Mouse (Mus musculus) heart, adult 2 months (tissue): ENCODE measurements around the gene Gnb5. TPM values are rescaled to one million over a fixed set of nuclear protein-coding genes. Genes with fewer than 3 reads are reported as not detected.
A peak's percentile ranks its signal among the peaks of the same experiment; 100 is the strongest.

Experiments
- DNase-seq, 2 experiments: peaks; one replicate each; pipeline ENCODE4 v3.0.0; 2021
- H3K27ac ChIP-seq: fragments of 200-600 bp; 2 replicates; pipeline ENCODE4 v1.8.1; 2022
- H3K27me3 ChIP-seq: fragments of 200-500 bp; 2 replicates; pipeline ENCODE4 v1.6.1; 2012; ENCODE audit warnings: mild to moderate bottlenecking, low read length, inconsistent platforms, mixed read lengths; ENCODE audit not compliant: control insufficient read depth, insufficient read depth
- H3K36me3 ChIP-seq: fragments of 200-500 bp; 2 replicates; pipeline ENCODE4 v1.6.1; 2012; ENCODE audit warnings: low read length, inconsistent platforms; ENCODE audit not compliant: control insufficient read depth, insufficient read depth
- H3K4me1 ChIP-seq: fragments of 200-500 bp; 2 replicates; pipeline ENCODE4 v1.6.1; 2011; ENCODE audit warnings: low read length; ENCODE audit not compliant: control insufficient read depth, insufficient read depth
- H3K4me3 ChIP-seq: fragments of 200-600 bp; 2 replicates; pipeline ENCODE4 v1.8.1; 2022
- H3K79me2 ChIP-seq: fragments of 200-500 bp; replicated peaks from 2 replicates; pipeline ENCODE4 v1.6.1; 2012; ENCODE audit warnings: mild to moderate bottlenecking, inconsistent platforms, low read length, moderate library complexity, mixed read lengths; ENCODE audit not compliant: control insufficient read depth, insufficient read depth
- H3K9ac ChIP-seq: fragments of 200-500 bp; 2 replicates; pipeline ENCODE4 v1.6.1; 2012; ENCODE audit warnings: low read depth, mild to moderate bottlenecking, control low read depth, inconsistent platforms, low read length, mixed read lengths
- CTCF ChIP-seq: fragments of 200-600 bp; IDR thresholded peaks from 2 replicates; pipeline ENCODE4 v1.8.1; 2022; ENCODE audit warnings: antibody characterized with exemption, mild to moderate bottlenecking, moderate library complexity
- EP300 ChIP-seq: fragments of 200-500 bp; IDR thresholded peaks from 2 replicates; pipeline ENCODE4 v1.6.1; 2011; ENCODE audit warnings: low read depth, low read length, control low read depth; ENCODE audit not compliant: insufficient read depth
- POLR2A ChIP-seq: fragments of 200-500 bp; IDR thresholded peaks from 2 replicates; pipeline ENCODE4 v1.6.1; 2011; ENCODE audit warnings: mild to moderate bottlenecking, low read depth, low read length, control low read depth; ENCODE audit not compliant: insufficient read depth
- WGBS: fragments of 180-500 bp; shearing (Covaris S2); methylation state at CpG from one replicate; pipeline ENCODE4 v1.1.7; 2018; 5-methylcytosine and 5-hydroxymethylcytosine counted together
- intact Hi-C: fragments of 180-260 bp; cut with DNase I; formaldehyde crosslinking; loops from one replicate; pipeline ENCODE4 v1.15.1; 2025
- polyA plus RNA-seq: library from polyadenylated mRNA; depleted of rRNA; stranded (reverse); fragments of >200 nt; gene quantifications from 2 replicates; pipeline ENCODE4 v1.2.3, GENCODE M21; 2012; rRNA removed
- total RNA-seq, 2 experiments: library from RNA; stranded (reverse); gene quantifications; 2 replicates each; pipeline ENCODE4 v1.2.3; 2021

Gnb5 gene
- total and polyA plus RNA-seq, 3 experiments, result 23.5 to 33.0 (median 23.9) TPM

GRCm38 (mm10) chr9:75382825-75383224, 76.7 kb downstream of the Gnb5 start:
- no peak for TF ChIP-seq CTCF
- TF ChIP-seq EP300, result no peak
- no peak for TF ChIP-seq POLR2A
- H3K27me3 ChIP-seq, result no peaks in the 10 kb centered on the region
- H3K9ac ChIP-seq, result no peak overlapping the region
- no peaks in the 10 kb centered on the region for H3K79me2 ChIP-seq
- H3K4me3 ChIP-seq, result no peak overlapping the region
- intact Hi-C loops, result no loop called here
- H3K4me1 ChIP-seq, result no peaks in the 10 kb centered on the region
- 85% methylated on average over 14 of the region's 14 CpGs for WGBS
- no peak overlapping the region for H3K27ac ChIP-seq
- no peak for DNase-seq
- no peaks in the 10 kb centered on the region for H3K36me3 ChIP-seq

GRCm38 (mm10) chr9:75383785-75384184, 77.7 kb downstream of the Gnb5 start:
- Histone ChIP-seq H3K36me3 (no peaks in the 10 kb centered on the region), H3K79me2 (no peaks in the 10 kb centered on the region), H3K27ac (no peak overlapping the region), H3K4me1 (no peaks in the 10 kb centered on the region), H3K9ac (no peak overlapping the region), H3K27me3 (no peaks in the 10 kb centered on the region), H3K4me3 (no peak overlapping the region)
- TF ChIP-seq POLR2A (no peak), CTCF (peak; percentile 48)
- no peak for DNase-seq
- intact Hi-C loops, result no loop called here
- 84% methylated on average over 9 of the region's 9 CpGs for WGBS

- Histone ChIP-seq H3K79me2 (no peaks in the 10 kb centered on the region), H3K36me3 (no peaks in the 10 kb centered on the region), H3K4me1 (no peaks in the 10 kb centered on the region), H3K4me3 (no peak overlapping the region), H3K27ac (no peak overlapping the region), H3K27me3 (no peaks in the 10 kb centered on the region), H3K9ac (no peak overlapping the region)
- TF ChIP-seq EP300 (no peak), CTCF (no peak)
- WGBS, result 71% methylated on average over 3 of the region's 3 CpGs
- intact Hi-C loops, result no loop called here
- DNase-seq, result no peak
Measured at GRCm38 (mm10) chr9:75384337-75384962, 78.4 kb downstream of the Gnb5 start.

DNA sequence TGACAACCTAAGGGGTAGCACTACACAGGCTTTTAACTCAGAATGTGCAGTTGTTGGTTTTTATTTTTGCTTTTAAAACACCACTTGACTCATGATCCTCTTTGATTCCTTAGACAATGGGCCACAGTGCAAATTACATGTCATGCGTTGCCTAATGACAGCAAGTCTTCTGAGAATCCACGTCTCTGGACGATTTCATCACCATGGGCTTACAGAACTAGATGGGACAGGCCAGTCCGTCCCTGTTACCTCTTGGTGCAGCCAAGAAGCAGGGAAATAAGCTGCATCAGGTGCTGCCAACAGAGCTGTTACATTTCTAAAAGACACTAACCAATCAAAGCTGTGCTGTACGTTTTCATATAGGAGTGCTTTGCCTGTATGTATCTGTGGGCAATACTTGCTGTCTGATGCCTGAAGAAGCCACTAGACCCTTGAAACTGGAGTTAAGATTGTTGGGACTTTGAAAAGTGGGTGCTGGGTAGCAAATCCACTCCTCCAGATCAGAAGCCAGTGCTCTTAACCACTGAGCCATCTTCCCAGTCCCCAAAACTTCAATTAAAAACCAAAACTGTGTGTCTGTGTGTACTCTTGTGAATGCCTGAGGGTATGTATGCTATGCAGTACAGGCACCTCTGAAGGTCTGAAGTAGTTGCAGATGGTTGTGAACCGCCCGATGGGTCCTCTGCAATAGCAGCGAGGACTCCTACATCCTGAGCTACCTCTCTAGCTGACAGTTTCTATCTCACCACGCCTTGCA, 79.3 kb downstream of the Gnb5 start:
- H3K4me3 ChIP-seq, result no peak overlapping the region
- no peaks in the 10 kb centered on the region for H3K79me2 ChIP-seq
- H3K9ac ChIP-seq, result no peak overlapping the region
- no peaks in the 10 kb centered on the region for H3K27me3 ChIP-seq
- H3K27ac ChIP-seq, result no peak overlapping the region
- DNase-seq, result no peak
- intact Hi-C loops, result no loop called here
- TF ChIP-seq POLR2A (no peak), EP300 (no peak), CTCF (no peak)
- H3K36me3 ChIP-seq, result no peaks in the 10 kb centered on the region
- WGBS, result 82% methylated on average over 9 of the region's 9 CpGs
- H3K4me1 ChIP-seq, result no peaks in the 10 kb centered on the region

DNA sequence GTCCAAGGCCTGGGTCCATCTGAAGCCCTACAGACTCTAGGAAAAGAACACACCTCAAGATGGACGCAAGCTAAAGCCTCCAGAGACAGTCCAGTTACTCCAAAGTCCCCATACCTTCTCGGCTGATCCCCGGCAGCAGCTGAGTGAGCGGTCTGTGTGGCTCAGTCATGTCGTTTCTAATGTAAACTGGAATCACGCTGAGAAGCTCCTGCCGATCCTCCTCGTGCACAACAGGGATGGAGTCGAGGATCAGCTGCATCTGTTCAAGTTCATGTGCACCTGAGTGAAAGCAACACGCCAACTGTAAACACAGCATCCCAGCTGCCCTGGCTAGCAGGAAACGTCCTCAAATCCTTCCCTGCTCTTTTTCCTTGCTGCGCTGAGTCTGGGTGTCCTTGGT, 87.2 kb downstream of the Gnb5 start:
- TF ChIP-seq POLR2A (no peak), EP300 (no peak), CTCF (no peak)
- no peak overlapping the region for H3K27ac ChIP-seq
- intact Hi-C loops, result no loop called here
- H3K9ac ChIP-seq, result no peak overlapping the region
- no peaks in the 10 kb centered on the region for H3K27me3 ChIP-seq
- no peaks in the 10 kb centered on the region for H3K4me1 ChIP-seq
- 84% methylated on average over 12 of the region's 12 CpGs for WGBS
- no peak overlapping the region for H3K4me3 ChIP-seq
- H3K36me3 ChIP-seq, result peaks cover 2% of the 10 kb centered on the region
- peaks cover 3% of the 10 kb centered on the region; the same call in 1 of the 2 replicates for H3K79me2 ChIP-seq
- DNase-seq, result no peak

Other genes with a start within 250 kb of the Gnb5 start
- gene Myo5a, start 235.3 kb upstream of the Gnb5 start, total RNA-seq, result 10 to 100 TPM in 1 of 2 experiments, 1 to 10 TPM in 1; 9.4 to 11.9 TPM
- 2.5 and 5.5 TPM in 2 replicates for gene Myo5a, start 235.3 kb upstream of the Gnb5 start, polyA plus RNA-seq
- 1 to 10 TPM; 5.0 to 5.9 TPM for gene Myo5c, start 74.3 kb upstream of the Gnb5 start, total RNA-seq
- gene Myo5c, start 74.3 kb upstream of the Gnb5 start, polyA plus RNA-seq, result 5.1 and 9.3 TPM in 2 replicates
- not detected for gene Bcl2l10, start 41.5 kb downstream of the Gnb5 start, total RNA-seq
- gene Bcl2l10, start 41.5 kb downstream of the Gnb5 start, polyA plus RNA-seq, result 0.15 TPM in 1 of 2 replicates, not detected in the other
- gene Mapk6, start 103.7 kb downstream of the Gnb5 start, total RNA-seq, result 10 to 100 TPM; 25.6 to 26.8 TPM
- 11.2 and 22.3 TPM in 2 replicates for gene Mapk6, start 103.7 kb downstream of the Gnb5 start, polyA plus RNA-seq
- 10 to 100 TPM; 12.4 to 20.4 TPM for gene Leo1, start 135.2 kb downstream of the Gnb5 start, total RNA-seq
- 3.0 and 4.6 TPM in 2 replicates for gene Leo1, start 135.2 kb downstream of the Gnb5 start, polyA plus RNA-seq